Mouse (Mus musculus) MEL (cell line): Measurements from ENCODE around the gene Ndufb3.
"Not testable (repeated sequence)": the region's sequence is repeated elsewhere in the genome, so short reads cannot be mapped to it uniquely, and the experiment has no call there.

ENCODE experiments used
- CHD2 ChIP-seq: IDR thresholded peaks from 2 replicates; pipeline ENCODE4 v1.6.1; 2011; ENCODE audit warnings: low read length, improper control_type of control experiment
- POLR2A ChIP-seq, 2 experiments: IDR thresholded peaks; 2 replicates each; pipeline ENCODE4 v1.6.1; 2011 to 2012; ENCODE audit warnings: low read length in 2 of 2, mild to moderate bottlenecking in 2 of 2, control low read depth in 1 of 2, improper control_type of control experiment in 1 of 2, low read depth in 1 of 2, moderate library complexity in 1 of 2; ENCODE audit not compliant: control insufficient read depth in 1 of 2, insufficient read depth in 1 of 2, poor library complexity in 1 of 2
- TAL1 ChIP-seq: IDR thresholded peaks from 2 replicates; pipeline ENCODE4 v1.6.1; 2012; ENCODE audit warnings: mild to moderate bottlenecking, inconsistent platforms, low read length, moderate library complexity, mixed read lengths
- UBTF ChIP-seq: IDR thresholded peaks from 2 replicates; pipeline ENCODE4 v1.6.1; 2012; ENCODE audit warnings: low read depth, mild to moderate bottlenecking, inconsistent platforms, low read length, improper control_type of control experiment, moderate library complexity, borderline replicate concordance; ENCODE audit not compliant: insufficient read depth

- TF ChIP-seq UBTF; CHD2; POLR2A (IDR thresholded peaks at IDR 0.05; ENCODE audit: control insufficient read depth in 1 of 2, insufficient read depth in 1 of 2, low read depth in 1 of 2, low read length in 2 of 2, poor library complexity in 1 of 2); TAL1: not testable (repeated sequence)
Observed at GRCm38 (mm10) chr1:58560370-58560769, 25.8 kb upstream of the Ndufb3 start.
